Mouse (Mus musculus): ENCODE results near the gene Serf2.
"Not testable (repeated sequence)": the region's sequence is repeated elsewhere in the genome, so short reads cannot be mapped to it uniquely, and the experiment has no call there.

DNA sequence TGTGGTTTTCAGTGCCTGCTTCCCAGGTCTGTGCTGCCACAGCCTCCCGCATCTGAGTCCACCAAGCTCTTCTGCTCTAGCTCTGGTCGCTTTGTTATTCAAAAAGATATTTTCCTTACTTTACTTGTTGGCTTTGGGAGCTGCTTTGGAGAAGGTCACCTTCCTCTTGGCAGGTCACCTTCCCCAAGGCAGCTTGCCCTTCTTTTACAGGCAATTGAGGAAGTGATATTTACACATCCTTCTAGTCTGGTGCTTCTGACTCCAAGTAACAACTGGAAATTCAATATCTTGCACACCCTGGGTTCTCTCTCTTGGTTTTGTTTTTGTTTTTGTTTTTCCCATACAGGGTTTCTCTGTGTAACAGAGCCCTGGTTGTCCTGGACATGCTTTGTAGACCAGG is 35.4 kb downstream of the Serf2 start:
- TF ChIP-seq EP300, CTCF (IDR thresholded peaks at IDR 0.05; ENCODE audit: low read depth): not testable (repeated sequence)
